In the genomic region with DNA sequence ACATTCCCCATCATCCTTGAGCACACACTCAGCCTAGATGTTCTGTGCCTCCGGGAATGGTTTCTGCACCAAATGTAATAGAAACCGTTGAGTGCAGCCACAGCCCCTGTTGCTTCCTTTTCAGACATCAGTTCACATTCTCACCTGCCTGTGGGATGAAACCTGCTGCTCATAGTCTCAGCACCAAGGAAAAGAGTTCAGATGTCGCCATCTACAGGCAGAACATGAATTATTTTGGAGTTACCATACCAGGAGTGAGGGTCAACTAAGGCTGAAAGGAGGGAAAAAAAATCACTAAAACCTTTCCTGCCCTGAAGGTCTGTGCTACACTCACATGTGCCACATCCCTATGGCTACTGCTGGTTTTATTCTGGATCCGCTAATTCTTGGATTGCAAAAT, we compare ENCODE assay signal across 8 mouse cellular contexts.
DNase-seq lines count a peak whose midpoint lies in the region; ATAC-seq and TF ChIP-seq lines count a peak whose summit lies in the region.

No protein-coding gene starts in this region.

- H3K4me2 ChIP-seq in lung, embryonic 14.5 days: no peak overlapping the region
- no peak overlapping the region for H3K4me2 ChIP-seq in forebrain, embryonic 13.5 days
- H3K4me2 ChIP-seq in midbrain, embryonic 16.5 days (ENCODE audit: low read length): no peak overlapping the region

- H3K4me3 ChIP-seq in lung, embryonic 14.5 days (ENCODE audit: low read depth, low read length): no peak overlapping the region
- no peak overlapping the region for H3K4me3 ChIP-seq in forebrain, embryonic 13.5 days
- no peak overlapping the region for H3K4me3 ChIP-seq in midbrain, embryonic 16.5 days (ENCODE audit: low read depth, low read length)

- no peaks in the 10 kb centered on the region for H3K4me1 ChIP-seq in lung, embryonic 14.5 days (ENCODE audit: insufficient read depth)
- peaks cover 16% of the 10 kb centered on the region for H3K4me1 ChIP-seq in forebrain, embryonic 13.5 days
- peaks cover 5% of the 10 kb centered on the region; the same call in 1 of the 2 replicates for H3K4me1 ChIP-seq in midbrain, embryonic 16.5 days (ENCODE audit: control insufficient read depth, insufficient read depth, low read length)

- no peaks in the 10 kb centered on the region for H3K27me3 ChIP-seq in lung, embryonic 14.5 days (ENCODE audit: insufficient read depth, low read length)
- H3K27me3 ChIP-seq in forebrain, embryonic 13.5 days: no peaks in the 10 kb centered on the region
- no peaks in the 10 kb centered on the region for H3K27me3 ChIP-seq in midbrain, embryonic 16.5 days (ENCODE audit: control insufficient read depth, insufficient read depth, low read depth, low read length)

- 38% methylated on average over 4 of the region's 4 CpGs for WGBS in lung, embryonic 14.5 days
- WGBS in forebrain, embryonic 13.5 days: 36% methylated on average over 4 of the region's 4 CpGs
- WGBS in midbrain, embryonic 16.5 days: 34% methylated on average over 4 of the region's 4 CpGs

- peak; percentile 26; the same call in 1 of the 2 replicates for ATAC-seq in lung, embryonic 14.5 days (ENCODE audit: insufficient read depth)
- ATAC-seq in forebrain, embryonic 13.5 days: peak; percentile 71
- ATAC-seq in midbrain, embryonic 16.5 days: peak; percentile 57; the same call in 1 of the 2 replicates
- no peak for ATAC-seq in erythroblast, adult 5-6 weeks (replicated peaks; ENCODE audit: low FRiP score, poor library complexity, severe bottlenecking)

- H3K27ac ChIP-seq in lung, embryonic 14.5 days (ENCODE audit: low read depth): no peak overlapping the region
- no peak overlapping the region for H3K27ac ChIP-seq in forebrain, embryonic 13.5 days
- H3K27ac ChIP-seq in midbrain, embryonic 16.5 days (ENCODE audit: low read length): no peak overlapping the region

- no peak overlapping the region for H3K9ac ChIP-seq in lung, embryonic 14.5 days
- no peak overlapping the region for H3K9ac ChIP-seq in forebrain, embryonic 13.5 days
- no peak overlapping the region for H3K9ac ChIP-seq in midbrain, embryonic 16.5 days (ENCODE audit: low read depth, low read length)

- DNase-seq in cerebellum, postnatal 10 days: peak; percentile 42 to 51
- no peak for DNase-seq in cerebellum, adult 9-11 months
- DNase-seq in lung, embryonic 14.5 days: peak; percentile 65
- no peak for DNase-seq in lung, postnatal 14 days
- DNase-seq in layer of hippocampus, adult 9-11 months: no peak

- H3K36me3 ChIP-seq in lung, embryonic 14.5 days (ENCODE audit: insufficient read depth): no peaks in the 10 kb centered on the region
- H3K36me3 ChIP-seq in forebrain, embryonic 13.5 days (ENCODE audit: poor library complexity, severe bottlenecking): no peaks in the 10 kb centered on the region
- no peaks in the 10 kb centered on the region for H3K36me3 ChIP-seq in midbrain, embryonic 16.5 days (ENCODE audit: control insufficient read depth, insufficient read depth, low read length)

- peak; percentile 64 for TF ChIP-seq CTCF in lung, embryonic 14.5 days (IDR thresholded peaks at IDR 0.05; ENCODE audit: low read depth)

- H3K9me3 ChIP-seq in lung, embryonic 14.5 days (ENCODE audit: low read depth, low read length): no peaks in the 10 kb centered on the region
- no peaks in the 10 kb centered on the region for H3K9me3 ChIP-seq in forebrain, embryonic 13.5 days (replicated peaks)
- H3K9me3 ChIP-seq in midbrain, embryonic 16.5 days (replicated peaks; ENCODE audit: control insufficient read depth, low read length, poor library complexity, severe bottlenecking): no peaks in the 10 kb centered on the region

Comparison
In these comparisons a context has a peak if more than half of its experiments do, and no peak if none do; other contexts are left out.
1. DNase-seq: peak in cerebellum, postnatal 10 days (2 of 2) and lung, embryonic 14.5 days (single experiment); none in cerebellum, adult 9-11 months (single experiment), lung, postnatal 14 days (single experiment) and layer of hippocampus, adult 9-11 months (single experiment).